Mouse (Mus musculus) hindbrain, embryonic 16.5 days (tissue): ENCODE results near the gene BC035947. TPM values are rescaled to one million over a fixed set of nuclear protein-coding genes. Genes with fewer than 3 reads are reported as not detected.
"Not testable (repeated sequence)": the region's sequence is repeated elsewhere in the genome, so short reads cannot be mapped to it uniquely, and the experiment has no call there.

ENCODE experiments used
- ATAC-seq: fragments of 200-750 bp; cut with Nextera tagmentation; 2 replicates; pipeline ENCODE4 v1.8.0; 2017; ENCODE audit warnings: moderate TSS enrichment, moderate library complexity
- H3K27ac ChIP-seq: fragments of 300-500 bp; sonication (generic); 2 replicates; pipeline ENCODE4 v1.5.1; 2014; ENCODE audit warnings: low read depth, mild to moderate bottlenecking, control low read depth, low read length, moderate library complexity
- H3K27me3 ChIP-seq: fragments of 300-500 bp; sonication (generic); replicated peaks from 2 replicates; pipeline ENCODE4 v1.6.1; 2014; ENCODE audit warnings: low read length; ENCODE audit not compliant: control insufficient read depth, insufficient read depth
- H3K36me3 ChIP-seq: fragments of 300-500 bp; sonication (generic); 2 replicates; pipeline ENCODE4 v1.6.1; 2014; ENCODE audit warnings: mild to moderate bottlenecking, low read length, moderate library complexity, mixed read lengths; ENCODE audit not compliant: control insufficient read depth, insufficient read depth
- H3K4me1 ChIP-seq: fragments of 300-500 bp; sonication (generic); 2 replicates; pipeline ENCODE4 v1.6.1; 2014; ENCODE audit warnings: low read depth, low read length; ENCODE audit not compliant: control insufficient read depth, insufficient read depth
- H3K4me2 ChIP-seq: fragments of 300-500 bp; sonication (generic); 2 replicates; pipeline ENCODE4 v1.6.1; 2014; ENCODE audit warnings: mild to moderate bottlenecking, low read length, control low read depth, moderate library complexity
- H3K4me3 ChIP-seq: fragments of 300-500 bp; sonication (generic); 2 replicates; pipeline ENCODE4 v1.5.1; 2014; ENCODE audit warnings: mild to moderate bottlenecking, low read length, control low read depth, moderate library complexity
- H3K9ac ChIP-seq: fragments of 300-500 bp; sonication (generic); 2 replicates; pipeline ENCODE4 v1.6.1; 2014; ENCODE audit warnings: low read depth, mild to moderate bottlenecking, control low read depth, low read length, moderate library complexity
- H3K9me3 ChIP-seq: fragments of 300-500 bp; sonication (generic); 2 replicates; pipeline ENCODE4 v1.6.1; 2014; ENCODE audit warnings: mild to moderate bottlenecking, low read length, moderate library complexity; ENCODE audit not compliant: control insufficient read depth
- WGBS: fragments of 180-500 bp; shearing (Covaris S2); extraction: QIAGEN DNeasy Blood & Tissue Kit; methylation state at CpG from one replicate; pipeline ENCODE4 v1.1.7; 2014; 5-methylcytosine and 5-hydroxymethylcytosine counted together
- polyA plus RNA-seq: library from polyadenylated mRNA; unstranded; fragments of >200 nt; fragmentation: Nextera tagmentation; extraction: Ambion mirVana; gene quantifications from 2 replicates; pipeline ENCODE4 v1.2.1, GENCODE M21; 2015

The BC035947 gene
- 1.1 and 1.2 TPM in 2 replicates for polyA plus RNA-seq

GRCm38 (mm10) chr1:78511621-78512160 is at the start of gene BC035947:
Gene BC035947 (minus strand): TSS chr1:78512158.
- H3K36me3 ChIP-seq = no peaks in the 10 kb centered on the region
- WGBS = 2% methylated on average over 25 of the region's 25 CpGs
- peak within 1 kb of the TSS; percentile 55 for H3K4me2 ChIP-seq
- peak; percentile 65 for ATAC-seq
- H3K27ac ChIP-seq = no peak within 1 kb of the TSS
- no peaks in the 10 kb centered on the region for H3K27me3 ChIP-seq
- H3K9ac ChIP-seq = peak within 1 kb of the TSS; percentile 47
- H3K4me3 ChIP-seq = peak within 1 kb of the TSS; percentile 34
- no peaks in the 10 kb centered on the region for H3K9me3 ChIP-seq
- no peaks in the 10 kb centered on the region; the same call in 1 of the 2 replicates for H3K4me1 ChIP-seq

- no peak overlapping the region for H3K4me3 ChIP-seq
- 0 out of 2 replicates have a peak, but pooled peaks cover 1% of the 10 kb centered on the region for H3K4me1 ChIP-seq
- H3K27me3 ChIP-seq = no peaks in the 10 kb centered on the region
- no peaks in the 10 kb centered on the region for H3K36me3 ChIP-seq
- 79% methylated on average over 8 of the region's 8 CpGs for whole genome bisulfite sequencing
- no peak overlapping the region for H3K4me2 ChIP-seq
- H3K27ac ChIP-seq = no peak overlapping the region
- no peak for ATAC-seq
- H3K9ac ChIP-seq = no peak overlapping the region
- H3K9me3 ChIP-seq = no peaks in the 10 kb centered on the region
Measured at GRCm38 (mm10) chr1:78554012-78554666, 42.2 kb upstream of the BC035947 start.

- WGBS = 32% methylated on average over 6 of the region's 6 CpGs
- H3K36me3 ChIP-seq = no peaks in the 10 kb centered on the region
- 0 out of 2 replicates have a peak, but pooled peaks cover 3% of the 10 kb centered on the region for H3K4me1 ChIP-seq
- H3K9me3 ChIP-seq = no peaks in the 10 kb centered on the region
- no peak overlapping the region for H3K4me2 ChIP-seq
- no peak overlapping the region for H3K27ac ChIP-seq
- peak; percentile 64; the same call in 1 of the 2 replicates for ATAC-seq
- no peak overlapping the region for H3K4me3 ChIP-seq
- H3K9ac ChIP-seq = no peak overlapping the region
- H3K27me3 ChIP-seq = no peaks in the 10 kb centered on the region
Measured at GRCm38 (mm10) chr1:78548961-78549360, 37.0 kb upstream of the BC035947 start.

- Histone ChIP-seq H3K4me3 (no peak overlapping the region), H3K27ac (no peak overlapping the region), H3K9me3 (no peaks in the 10 kb centered on the region), H3K4me1 (0 out of 2 replicates have a peak, but pooled peaks cover 3% of the 10 kb centered on the region), H3K9ac (no peak overlapping the region), H3K36me3 (no peaks in the 10 kb centered on the region), H3K27me3 (no peaks in the 10 kb centered on the region), H3K4me2 (no peak overlapping the region)
- 89% methylated on average over 9 of the region's 9 CpGs for WGBS
- ATAC-seq = no peak
Measured at GRCm38 (mm10) chr1:78546258-78546657, 34.3 kb upstream of the BC035947 start.

- ATAC-seq = not testable (repeated sequence)
- 74% methylated on average over 1 of the region's 1 CpGs for WGBS
Measured at GRCm38 (mm10) chr1:78543631-78544030, 31.7 kb upstream of the BC035947 start.

GRCm38 (mm10) chr1:78539166-78539565 is 27.2 kb upstream of the BC035947 start:
- 72% methylated on average over 6 of the region's 6 CpGs for WGBS
- Histone ChIP-seq H3K9ac (no peak overlapping the region), H3K36me3 (no peaks in the 10 kb centered on the region), H3K9me3 (no peaks in the 10 kb centered on the region), H3K4me1 (peaks cover 7% of the 10 kb centered on the region), H3K27me3 (no peaks in the 10 kb centered on the region), H3K4me2 (no peak overlapping the region), H3K27ac (no peak overlapping the region), H3K4me3 (no peak overlapping the region)
- no peak for ATAC-seq

More at GRCm38 (mm10) chr1:78543631-78544030, 31.7 kb upstream of the BC035947 start:
- not testable (repeated sequence) for H3K4me2 ChIP-seq, H3K9me3 ChIP-seq, H3K4me1 ChIP-seq, H3K36me3 ChIP-seq, H3K27ac ChIP-seq, H3K9ac ChIP-seq, H3K27me3 ChIP-seq, H3K4me3 ChIP-seq

GRCm38 (mm10) chr1:78538396-78538795 is 26.4 kb upstream of the BC035947 start:
- 34% methylated on average over 5 of the region's 5 CpGs for WGBS
- no peaks in the 10 kb centered on the region for H3K27me3 ChIP-seq
- no peaks in the 10 kb centered on the region for H3K9me3 ChIP-seq
- H3K27ac ChIP-seq = no peak overlapping the region
- H3K36me3 ChIP-seq = no peaks in the 10 kb centered on the region
- H3K9ac ChIP-seq = 0 out of 2 replicates have a peak overlapping the region, but pooled peaks have one; percentile 14
- peaks cover 7% of the 10 kb centered on the region for H3K4me1 ChIP-seq
- peak overlapping the region; percentile 91; the same call in 1 of the 2 replicates for H3K4me2 ChIP-seq
- no peak for ATAC-seq
- H3K4me3 ChIP-seq = no peak overlapping the region

GRCm38 (mm10) chr1:78537494-78538010 is 25.6 kb upstream of the BC035947 start:
- H3K4me3 ChIP-seq = peak overlapping the region; percentile 44
- peak overlapping the region; percentile 71 for H3K27ac ChIP-seq
- no peaks in the 10 kb centered on the region for H3K36me3 ChIP-seq
- peaks cover 7% of the 10 kb centered on the region for H3K4me1 ChIP-seq
- H3K9me3 ChIP-seq = no peaks in the 10 kb centered on the region
- no peaks in the 10 kb centered on the region for H3K27me3 ChIP-seq
- peak overlapping the region; percentile 39 for H3K9ac ChIP-seq
- WGBS = 6% methylated on average over 16 of the region's 16 CpGs
- ATAC-seq = peak; percentile 95
- H3K4me2 ChIP-seq = peak overlapping the region; percentile 91
